Mouse (Mus musculus) myocyte (in vitro differentiated cells): ENCODE results near the gene Ppfibp1.

Experiments used
- CEBPB ChIP-seq: IDR thresholded peaks from 2 replicates; pipeline ENCODE4 v1.6.1; 2011; ENCODE audit warnings: mild to moderate bottlenecking, moderate library complexity; ENCODE audit not compliant: poor library complexity, insufficient read depth, severe bottlenecking
- MAX ChIP-seq: IDR thresholded peaks from one replicate; pipeline ENCODE4 v1.6.1; 2011; ENCODE audit warnings: low read depth, mild to moderate bottlenecking, control low read depth
- POLR2A ChIP-seq: IDR thresholded peaks from one replicate; pipeline ENCODE4 v1.6.1; 2011; ENCODE audit warnings: low read depth, mild to moderate bottlenecking, control low read depth, moderate library complexity; ENCODE audit not compliant: insufficient read length
- POLR2AphosphoS2 ChIP-seq: IDR thresholded peaks from one replicate; pipeline ENCODE4 v1.6.1; 2011; ENCODE audit warnings: low read depth, control low read depth; ENCODE audit not compliant: insufficient read length
- TCF12 ChIP-seq: IDR thresholded peaks from one replicate; pipeline ENCODE4 v1.6.1; 2011; ENCODE audit warnings: mild to moderate bottlenecking, control low read depth; ENCODE audit not compliant: poor library complexity, insufficient read depth, severe bottlenecking
- USF1 ChIP-seq: IDR thresholded peaks from one replicate; pipeline ENCODE4 v1.6.1; 2011; ENCODE audit warnings: low read depth, mild to moderate bottlenecking, control low read depth, moderate library complexity

GRCm38 (mm10) chr6:146984569-146984968, 96.3 kb downstream of the Ppfibp1 start:
- TF ChIP-seq POLR2A, result no peak
- TF ChIP-seq MAX, result no peak
- TF ChIP-seq USF1, result no peak
- no peak for TF ChIP-seq POLR2AphosphoS2
- no peak for TF ChIP-seq CEBPB
- no peak for TF ChIP-seq TCF12
